Mouse (Mus musculus) frontal cortex, postnatal 36 days (tissue): ENCODE measurements around the gene Susd4.
A peak's percentile ranks its signal among the peaks of the same experiment; 100 is the strongest.

ENCODE experiments used
- DNase-seq, 2 experiments: peaks; one replicate each; pipeline ENCODE4 v3.0.0; 2022; ENCODE audit warnings: low spot score in 2 of 2

Susd4 gene

GRCm38 (mm10) chr1:182787030-182787429, 23.4 kb downstream of the Susd4 start:
- DNase-seq: no peak

- DNase-seq: no peak
Observed at GRCm38 (mm10) chr1:182788896-182789295, 25.2 kb downstream of the Susd4 start.

DNA sequence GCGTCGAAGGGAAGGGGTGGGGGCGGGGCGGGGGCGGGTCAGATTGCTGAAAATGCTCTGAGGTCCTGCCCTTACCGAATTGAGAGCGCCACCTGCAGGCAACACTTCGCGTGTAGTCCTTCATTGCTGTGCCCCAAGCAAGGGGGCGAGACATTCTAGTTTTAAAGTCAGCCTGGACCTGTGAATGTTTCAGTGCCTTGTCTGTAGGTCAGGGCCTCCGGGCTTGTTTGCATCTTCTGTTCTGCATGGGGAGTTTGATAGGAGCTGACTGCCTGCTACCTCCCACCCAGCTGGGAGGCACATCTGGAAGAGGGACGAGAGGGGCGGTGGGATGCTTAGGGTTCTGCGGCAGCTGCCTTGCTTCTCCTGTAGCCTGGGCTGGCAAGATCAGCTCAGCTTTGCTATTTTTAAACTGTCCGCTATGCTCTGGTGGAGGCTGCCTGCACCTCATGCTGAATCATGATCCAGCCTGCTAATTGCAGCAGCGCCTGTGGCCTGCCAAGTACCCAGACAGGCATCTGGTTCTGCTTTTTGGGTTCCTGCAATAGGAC, 28.9 kb downstream of the Susd4 start:
- DNase-seq: peak; percentile 76 to 81

GRCm38 (mm10) chr1:182794221-182794620, 30.6 kb downstream of the Susd4 start:
- peak; percentile 48 to 75 for DNase-seq

DNA sequence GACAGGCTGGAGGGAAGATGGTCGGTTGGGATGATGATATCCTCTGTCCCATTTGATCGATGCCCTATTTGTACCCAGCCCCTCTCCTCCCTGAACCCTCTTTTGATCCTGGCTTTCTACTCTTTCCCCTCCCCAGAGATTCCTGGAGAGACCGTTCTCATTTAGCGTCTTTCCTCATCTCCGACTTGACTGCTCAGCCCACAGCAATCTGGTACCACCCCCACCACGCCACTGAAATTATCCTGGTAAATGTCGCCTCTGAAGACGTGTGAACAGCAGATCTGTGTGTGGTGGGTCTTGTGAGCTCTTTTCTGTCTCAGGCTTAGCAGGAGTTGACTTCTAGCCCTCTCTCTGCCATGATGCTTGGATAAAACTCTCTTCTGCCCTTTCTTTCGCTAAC, 31.0 kb downstream of the Susd4 start:
- DNase-seq: peak; percentile 73 to 86

DNA sequence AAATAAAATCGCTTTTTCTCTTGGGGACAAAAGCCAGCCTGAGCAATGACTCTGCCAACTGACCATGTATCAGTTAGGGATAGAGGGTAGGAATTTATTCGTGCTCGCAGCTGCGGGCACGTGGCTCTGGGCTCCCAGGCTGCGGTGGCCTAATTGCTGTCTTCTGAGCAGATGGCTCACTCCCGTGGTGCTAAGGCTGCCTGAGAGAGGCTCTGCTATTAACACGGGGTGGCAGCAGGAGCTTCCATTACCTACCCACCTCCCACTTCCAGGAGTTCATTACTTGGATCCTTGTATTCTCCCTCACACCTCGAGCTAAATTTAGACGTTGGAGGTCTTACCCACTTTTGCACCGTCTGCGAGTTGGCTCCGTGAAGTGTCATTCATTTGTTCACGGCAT, 33.4 kb downstream of the Susd4 start:
- DNase-seq: peak; percentile 35 to 57

- no peak for DNase-seq
Observed at GRCm38 (mm10) chr1:182801590-182801989, 37.9 kb downstream of the Susd4 start.

GRCm38 (mm10) chr1:182802891-182803290, 39.2 kb downstream of the Susd4 start:
- DNase-seq: no peak

- DNase-seq: peak in 1 of 2 experiments; percentile 26
Observed at GRCm38 (mm10) chr1:182813991-182814390, 50.3 kb downstream of the Susd4 start.

DNA sequence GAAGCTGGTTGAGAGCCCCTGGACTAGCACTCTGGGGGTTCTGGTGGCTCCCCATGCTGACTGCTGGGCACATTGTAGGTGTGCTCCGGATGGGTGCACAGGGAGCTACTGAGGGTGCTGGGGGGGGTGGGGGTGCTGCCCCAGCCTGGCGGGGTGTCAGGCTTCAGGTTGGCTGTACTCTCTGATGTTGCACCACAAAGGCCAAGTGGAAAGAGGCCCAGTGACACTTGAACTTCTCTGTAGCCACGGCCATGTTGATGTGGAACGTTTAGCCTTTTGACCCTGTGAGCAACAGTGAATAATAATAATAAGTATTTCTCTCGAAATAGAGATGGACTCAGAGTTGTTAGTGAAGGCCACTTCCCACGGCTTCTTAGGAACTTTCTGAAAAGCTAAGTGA, 50.9 kb downstream of the Susd4 start:
- no peak for DNase-seq

DNA sequence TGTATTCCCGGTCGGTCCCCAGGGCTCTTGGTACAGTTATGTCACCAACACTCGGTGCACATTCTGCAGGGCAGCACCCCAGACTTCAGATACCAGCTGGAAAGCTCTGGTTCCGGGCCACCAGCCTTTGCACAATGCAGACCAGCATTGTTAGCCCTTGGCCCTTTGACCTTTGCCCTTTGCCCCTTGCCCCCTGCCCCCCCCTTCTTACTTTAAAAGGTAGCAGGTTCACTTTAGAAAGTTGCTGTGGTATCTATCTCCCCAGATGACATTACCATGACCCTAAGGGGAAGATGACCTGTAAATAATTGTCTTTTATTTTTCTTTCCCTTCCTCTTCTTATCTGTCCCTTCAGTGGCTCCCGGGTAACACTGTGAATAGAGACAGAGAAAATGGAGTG, 53.4 kb downstream of the Susd4 start:
- no peak for DNase-seq

GRCm38 (mm10) chr1:182817624-182818023, 54.0 kb downstream of the Susd4 start:
- no peak for DNase-seq

DNA sequence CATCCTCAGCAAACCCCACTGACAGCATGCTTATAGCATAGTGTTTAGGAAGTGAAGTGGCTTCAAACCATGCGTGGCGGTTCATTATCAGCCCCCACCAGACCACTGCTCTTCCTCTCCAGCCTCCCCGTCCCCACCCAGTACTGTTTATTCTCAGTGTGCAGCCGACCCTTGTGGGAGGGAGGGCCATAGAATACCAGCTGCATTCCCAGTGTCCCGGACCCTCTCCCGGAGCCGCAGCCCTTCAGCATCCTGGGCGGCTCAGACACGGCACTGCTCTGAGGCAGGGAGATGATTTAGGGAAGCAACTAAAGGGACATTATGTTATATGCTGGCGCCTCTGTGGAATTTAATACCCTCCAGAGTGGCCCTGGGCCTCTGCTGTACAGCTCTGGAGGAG, 55.3 kb downstream of the Susd4 start:
- no peak for DNase-seq

- peak in 1 of 2 experiments; percentile 30 for DNase-seq
Observed at GRCm38 (mm10) chr1:182822729-182823128, 59.1 kb downstream of the Susd4 start.

DNA sequence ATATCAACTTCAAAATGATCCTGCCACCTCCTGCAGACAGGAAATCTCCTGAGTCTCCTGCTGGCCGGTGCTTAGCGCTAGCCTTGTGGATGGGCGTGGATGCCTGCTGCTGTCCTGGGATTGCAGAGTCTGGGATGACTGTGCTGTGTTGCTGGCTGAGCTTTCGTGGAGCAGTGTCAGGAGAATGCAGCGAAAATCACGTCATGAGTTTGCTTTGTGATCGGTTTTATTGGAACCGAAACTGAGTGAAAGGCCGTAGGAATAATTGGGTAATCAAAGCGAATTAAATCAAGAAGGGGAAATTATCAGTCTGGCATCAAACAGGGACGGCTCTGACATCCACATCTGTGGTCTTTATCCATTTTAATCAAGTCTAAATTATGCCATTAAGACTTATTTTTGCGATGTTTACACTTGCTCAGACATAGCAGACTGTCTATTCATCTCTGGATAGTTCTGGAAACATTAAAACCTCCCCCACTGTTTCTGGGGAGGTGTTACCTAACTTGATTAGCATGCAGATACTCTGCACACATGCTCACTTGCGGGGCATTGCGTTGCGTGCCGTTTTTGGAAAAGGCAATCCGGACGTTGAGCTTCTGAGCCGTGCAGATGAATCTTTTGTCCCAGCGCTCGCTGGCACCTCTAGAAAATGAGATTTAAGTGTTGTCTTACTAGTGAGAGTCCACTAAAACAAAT, 60.2 kb downstream of the Susd4 start:
- DNase-seq: peak in 1 of 2 experiments; percentile 47

DNA sequence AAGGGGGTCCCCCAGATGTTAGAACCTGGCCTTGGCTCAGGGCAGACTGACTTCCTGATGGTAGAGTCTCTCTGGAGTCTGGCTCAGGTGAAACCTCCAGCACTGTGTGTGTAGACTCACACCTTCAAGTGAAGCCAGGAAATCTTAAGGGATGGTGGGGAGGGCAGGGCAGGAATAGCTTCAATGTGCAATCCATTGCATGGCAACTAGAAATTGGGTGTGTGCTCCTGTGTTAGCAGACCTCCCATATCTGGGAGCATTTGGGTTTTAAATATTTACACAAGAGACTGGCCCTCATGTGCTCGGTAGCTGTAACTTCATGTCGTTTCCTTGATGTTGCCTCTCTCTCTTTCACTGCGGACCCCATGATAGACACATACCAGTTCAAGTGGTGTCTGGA, 62.9 kb downstream of the Susd4 start:
- DNase-seq: no peak

DNA sequence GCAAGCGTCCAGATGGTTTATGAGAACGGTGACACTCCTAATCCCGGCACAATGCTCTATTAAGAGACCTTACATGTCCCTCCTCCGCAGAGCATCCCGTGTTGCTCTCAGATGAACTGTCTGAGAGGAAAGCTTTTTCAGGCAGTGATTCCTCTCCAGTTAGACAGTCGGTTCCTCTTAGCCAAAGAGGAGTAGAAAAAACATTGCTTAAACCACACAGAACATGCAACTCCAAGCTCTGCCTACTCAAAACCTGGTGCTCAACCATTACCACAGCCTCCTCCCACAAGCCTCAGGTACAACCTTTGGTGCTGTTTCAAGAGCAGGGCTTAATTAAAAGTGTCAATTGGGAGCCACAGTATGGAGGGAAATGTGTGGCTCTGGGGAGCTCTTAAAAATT, 74.4 kb downstream of the Susd4 start:
- DNase-seq: no peak

DNA sequence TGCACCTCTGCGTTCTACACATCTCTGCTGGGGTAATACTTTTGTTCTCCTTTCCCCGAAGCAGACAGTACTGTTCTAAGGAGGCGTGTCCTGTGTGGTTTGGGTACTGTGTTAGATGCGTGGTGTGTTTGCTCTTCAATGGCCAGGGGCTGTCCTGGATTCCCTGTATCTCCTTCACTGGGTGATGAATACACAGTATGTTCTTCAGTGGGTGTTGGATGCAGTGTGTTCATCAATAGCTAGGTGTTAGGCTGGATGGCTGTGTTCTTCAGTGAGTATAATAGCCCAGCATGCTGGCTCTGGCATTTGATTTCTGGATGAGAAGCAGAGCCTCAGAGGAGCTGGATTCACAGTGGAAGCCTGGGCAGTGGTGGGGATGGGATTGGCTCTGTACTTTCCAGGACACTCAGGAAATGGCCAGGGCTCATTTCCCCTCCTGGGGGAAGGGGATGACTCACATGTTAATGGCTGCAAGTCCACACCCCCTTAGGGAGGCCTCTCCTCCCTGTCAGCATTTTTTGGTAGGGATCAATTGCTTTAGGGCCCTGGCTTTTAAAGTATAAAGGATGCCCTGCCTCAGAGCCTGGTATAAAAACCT, 75.8 kb downstream of the Susd4 start:
- DNase-seq: no peak

- DNase-seq: no peak
Observed at GRCm38 (mm10) chr1:182840011-182840410, 76.4 kb downstream of the Susd4 start.

DNA sequence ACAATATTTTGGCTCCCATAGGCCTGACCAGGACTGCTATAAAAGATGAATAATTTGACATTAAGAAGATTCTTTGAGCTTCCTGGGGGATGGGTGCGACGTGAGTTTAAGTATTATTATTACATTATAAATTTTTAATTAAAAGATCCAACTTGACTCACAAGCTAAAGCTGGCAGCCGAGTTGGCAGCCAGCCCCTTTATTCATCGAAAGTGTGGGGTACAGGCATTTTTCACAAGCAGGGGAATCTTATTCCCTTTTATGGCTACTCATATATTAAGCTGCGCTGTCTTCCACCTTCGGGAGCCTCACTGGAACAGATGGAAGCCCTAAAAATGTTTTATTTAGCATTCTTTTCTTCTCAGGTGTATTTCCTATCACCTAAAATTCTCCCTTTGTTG, 76.9 kb downstream of the Susd4 start:
- DNase-seq: no peak

GRCm38 (mm10) chr1:182849556-182849955, 85.9 kb downstream of the Susd4 start:
- peak; percentile 24 to 32 for DNase-seq

GRCm38 (mm10) chr1:182850080-182850479, 86.4 kb downstream of the Susd4 start:
- DNase-seq: no peak

DNA sequence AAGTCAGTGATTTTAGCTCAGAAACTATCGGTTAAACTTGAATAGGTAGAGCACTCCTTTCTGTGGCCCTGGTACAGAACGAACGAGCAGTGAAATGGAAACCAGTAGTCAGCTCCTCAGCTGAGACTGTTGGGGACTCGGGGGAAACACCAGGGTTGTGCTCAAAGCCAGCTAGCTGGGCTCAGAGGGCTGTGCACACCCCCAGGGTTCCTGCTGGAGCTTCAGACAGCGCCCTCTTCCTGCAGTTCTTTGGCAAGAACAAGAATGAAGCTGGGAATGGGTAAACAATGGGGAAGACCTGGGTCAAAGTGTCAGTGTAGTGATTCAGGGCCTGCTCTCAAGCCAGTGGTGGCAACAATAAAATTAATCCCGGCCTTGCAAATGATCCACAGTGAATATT, 88.5 kb downstream of the Susd4 start:
- DNase-seq: no peak
